Mouse (Mus musculus) c-Kit-negative CD71-positive TER-119-positive erythroid progenitor cells, embryonic 14.5 days (primary cell): Measurements from ENCODE around the gene Olfr1179.
"Not testable (repeated sequence)": the region's sequence is repeated elsewhere in the genome, so short reads cannot be mapped to it uniquely, and the experiment has no call there.

ENCODE experiments used
- DNase-seq: peaks from one replicate; pipeline ENCODE4 v3.0.0-alpha.2; 2013; ENCODE audit warnings: low read depth, low spot score

Olfr1179 gene

GRCm38 (mm10) chr2:88406353-88406752 is at the start of gene Olfr1179:
Gene Olfr1179, minus strand, starts transcription at chr2:88406453.
- no peak for DNase-seq

GRCm38 (mm10) chr2:88454567-88454966 is 48.3 kb upstream of the Olfr1179 start, which contains the start of gene Olfr1183:
Gene Olfr1183, plus strand, starts transcription at chr2:88454867.
- DNase-seq, result not testable (repeated sequence)

- no peak for DNase-seq
Observed at GRCm38 (mm10) chr2:88449031-88449430, 42.8 kb upstream of the Olfr1179 start, which contains the start of gene Gm13757. Gene Gm13757, minus strand, starts transcription at chr2:88449131.

- DNase-seq, result no peak
Observed at GRCm38 (mm10) chr2:88426071-88426470, 19.8 kb upstream of the Olfr1179 start, which contains the start of gene Olfr1181. Gene Olfr1181, minus strand, starts transcription at chr2:88426171.

GRCm38 (mm10) chr2:88419051-88419450 is 12.8 kb upstream of the Olfr1179 start, which contains the start of gene Olfr1180:
Gene Olfr1180, minus strand, starts transcription at chr2:88419151.
- DNase-seq, result no peak

- DNase-seq, result no peak
Observed at GRCm38 (mm10) chr2:88386762-88387161, 19.5 kb downstream of the Olfr1179 start, which contains the start of gene Olfr1178. Gene Olfr1178, plus strand, starts transcription at chr2:88387062.

- DNase-seq, result no peak
Observed at GRCm38 (mm10) chr2:88356304-88356703, 49.9 kb downstream of the Olfr1179 start.
